Mouse (Mus musculus): ENCODE measurements around the gene Klf12.

- no peak for TF ChIP-seq ZC3H11A (IDR thresholded peaks at IDR 0.05; ENCODE audit: low read depth, low read length)
- no peak for TF ChIP-seq EP300 (IDR thresholded peaks at IDR 0.05; ENCODE audit: low read length)
- TF ChIP-seq TCF12 (IDR thresholded peaks at IDR 0.05; ENCODE audit: low read depth, low read length) = no peak
- no peak for TF ChIP-seq CTCF (conservative IDR thresholded peaks at IDR 0.05 in 1 of 2, IDR thresholded peaks at IDR 0.05 in 1 of 2; ENCODE audit: low read depth in 2 of 2, low read length in 2 of 2)
- no peak for TF ChIP-seq ZMIZ1 (IDR thresholded peaks at IDR 0.05; ENCODE audit: low read depth, low read length)
- TF ChIP-seq ZNF384 (IDR thresholded peaks at IDR 0.05; ENCODE audit: low read depth, low read length) = no peak
- no peak for TF ChIP-seq MAX (IDR thresholded peaks at IDR 0.05; ENCODE audit: low read length)
- no peak for TF ChIP-seq SIN3A (IDR thresholded peaks at IDR 0.05; ENCODE audit: low read length)
- no peak for TF ChIP-seq MYC (IDR thresholded peaks at IDR 0.05; ENCODE audit: low read depth, low read length)
- no peak for TF ChIP-seq MAFK (IDR thresholded peaks at IDR 0.05; ENCODE audit: insufficient replicate concordance, low read length)
- no peak for TF ChIP-seq RCOR1 (conservative IDR thresholded peaks at IDR 0.05; ENCODE audit: low read depth, low read length)
Measured at GRCm38 (mm10) chr14:100104818-100105217, 179.7 kb downstream of the Klf12 start.

All from CH12.LX (cell line).